Mouse (Mus musculus): ENCODE measurements around the gene Cadps2.

GRCm38 (mm10) chr6:23762204-23762603 is 77.0 kb downstream of the Cadps2 start:
- TF ChIP-seq CTCF (IDR thresholded peaks at IDR 0.05; ENCODE audit: low read depth, low read length) (no peak), TAL1 (conservative IDR thresholded peaks at IDR 0.05; ENCODE audit: low read depth, low read length) (no peak), GATA1 (IDR thresholded peaks at IDR 0.05; ENCODE audit: borderline replicate concordance, low read length) (no peak)
